Mouse (Mus musculus): ENCODE measurements around the gene Egr4. TPM values are rescaled to one million over a fixed set of nuclear protein-coding genes. Genes with fewer than 3 reads are reported as not detected.

Egr4 gene
- polyA plus RNA-seq, 1 experiment from 2014 or later = not detected

DNA sequence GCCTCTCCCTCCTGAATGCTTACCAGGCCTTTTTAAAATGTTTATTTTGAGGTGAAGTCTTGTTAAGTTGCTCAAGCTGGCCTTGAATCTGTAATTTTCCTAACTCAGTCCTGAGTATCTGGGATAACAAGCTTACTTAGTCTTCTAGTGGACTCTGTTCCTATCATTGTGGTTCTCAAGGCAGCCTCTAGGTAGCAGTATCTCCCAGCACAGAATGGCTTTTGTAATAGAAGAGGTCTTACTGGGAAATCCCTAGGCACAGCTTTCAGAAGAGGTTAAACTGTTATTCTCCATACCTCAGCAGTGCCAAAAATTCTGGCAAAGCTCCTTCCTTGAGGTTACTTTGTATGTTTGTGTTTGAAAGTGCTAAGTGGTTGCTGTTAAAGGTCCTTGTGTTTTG lies 48.0 kb downstream of the Egr4 start:
- Histone ChIP-seq H3K4me3 (no peak overlapping the region), H3K36me3 (peaks cover 90% of the 10 kb centered on the region), H3K9ac (no peak overlapping the region), H3K27me3 (no peaks in the 10 kb centered on the region), H3K4me1 (no peaks in the 10 kb centered on the region), H3K4me2 (no peak overlapping the region), H3K9me3 (no peaks in the 10 kb centered on the region), H3K27ac (no peak overlapping the region)
- ATAC-seq (ENCODE audit: insufficient number of reproducible peaks, low FRiP score, low TSS enrichment, low read depth) = no peak

Other genes starting within 250 kb of the Egr4 start
- 6.3 and 7.1 TPM in 2 replicates for gene Sfxn5, start 180.2 kb downstream of the Egr4 start, polyA plus RNA-seq (2015; fragmentation: Nextera tagmentation; extraction: Ambion mirVana)
- 21.7 and 24.8 TPM in 2 replicates for gene Rab11fip5, start 139.0 kb downstream of the Egr4 start, polyA plus RNA-seq (2015; fragmentation: Nextera tagmentation; extraction: Ambion mirVana)
- gene Noto, start 89.7 kb downstream of the Egr4 start, polyA plus RNA-seq (2015; fragmentation: Nextera tagmentation; extraction: Ambion mirVana) = not detected in 2 replicates
- 48.8 and 50.3 TPM in 2 replicates for gene Smyd5, start 81.6 kb downstream of the Egr4 start, polyA plus RNA-seq (2015; fragmentation: Nextera tagmentation; extraction: Ambion mirVana)
- 407 and 425 TPM in 2 replicates for gene Cct7, start 62.1 kb downstream of the Egr4 start, polyA plus RNA-seq (2015; fragmentation: Nextera tagmentation; extraction: Ambion mirVana)
- 37.2 and 38.3 TPM in 2 replicates for gene Pradc1, start 61.6 kb downstream of the Egr4 start, polyA plus RNA-seq (2015; fragmentation: Nextera tagmentation; extraction: Ambion mirVana)
- 0.29 and 0.30 TPM in 2 replicates for gene Fbxo41, start 10.6 kb downstream of the Egr4 start, polyA plus RNA-seq (2015; fragmentation: Nextera tagmentation; extraction: Ambion mirVana)
- gene Alms1, start 73.9 kb upstream of the Egr4 start, polyA plus RNA-seq (2015; fragmentation: Nextera tagmentation; extraction: Ambion mirVana) = 2.7 and 4.3 TPM in 2 replicates
- gene Nat8f7, start 199.6 kb upstream of the Egr4 start, polyA plus RNA-seq (2015; fragmentation: Nextera tagmentation; extraction: Ambion mirVana) = not detected in 2 replicates